Mouse (Mus musculus) hindbrain, embryonic 11.5 days (tissue): ENCODE measurements around the gene Cldn34c2. TPM values are rescaled to one million over a fixed set of nuclear protein-coding genes. Genes with fewer than 3 reads are reported as not detected.
"Not testable (repeated sequence)": the region's sequence is repeated elsewhere in the genome, so short reads cannot be mapped to it uniquely, and the experiment has no call there.

Experiments used
- ATAC-seq: fragments of 200-750 bp; cut with Nextera tagmentation; 2 replicates; pipeline ENCODE4 v1.8.0; 2017; ENCODE audit warnings: mild to moderate bottlenecking, moderate TSS enrichment, moderate library complexity; ENCODE audit not compliant: low FRiP score
- DNase-seq: peaks from one replicate; pipeline ENCODE4 v3.0.0-alpha.2; 2015; ENCODE audit warnings: low spot score
- H3K27ac ChIP-seq: fragments of 300-500 bp; sonication (generic); 2 replicates; pipeline ENCODE4 v1.5.1; 2014; ENCODE audit warnings: mild to moderate bottlenecking, low read depth, low read length
- H3K27me3 ChIP-seq: fragments of 300-500 bp; sonication (generic); 2 replicates; pipeline ENCODE4 v1.6.1; 2014; ENCODE audit warnings: mild to moderate bottlenecking, low read length, moderate library complexity, mixed read lengths; ENCODE audit not compliant: control insufficient read depth, insufficient read depth
- H3K36me3 ChIP-seq: fragments of 300-500 bp; sonication (generic); 2 replicates; pipeline ENCODE4 v1.6.1; 2014; ENCODE audit warnings: mild to moderate bottlenecking, low read length, moderate library complexity, mixed read lengths; ENCODE audit not compliant: control insufficient read depth, insufficient read depth
- H3K4me1 ChIP-seq: fragments of 300-500 bp; sonication (generic); replicated peaks from 2 replicates; pipeline ENCODE4 v1.6.1; 2014; ENCODE audit warnings: low read length, mixed read lengths; ENCODE audit not compliant: control insufficient read depth, insufficient read depth
- H3K4me2 ChIP-seq: fragments of 300-500 bp; sonication (generic); replicated peaks from 2 replicates; pipeline ENCODE4 v1.6.1; 2014; ENCODE audit warnings: mild to moderate bottlenecking, low read depth, low read length
- H3K4me3 ChIP-seq: fragments of 300-500 bp; sonication (generic); 2 replicates; pipeline ENCODE4 v1.5.1; 2014; ENCODE audit warnings: low read depth, low read length
- H3K9ac ChIP-seq: fragments of 300-500 bp; sonication (generic); 2 replicates; pipeline ENCODE4 v1.6.1; 2014; ENCODE audit warnings: low read depth, low read length
- H3K9me3 ChIP-seq: fragments of 300-500 bp; sonication (generic); 2 replicates; pipeline ENCODE4 v1.6.1; 2016; ENCODE audit warnings: low read length; ENCODE audit not compliant: control insufficient read depth
- WGBS: fragments of 180-500 bp; shearing (Covaris S2); extraction: QIAGEN DNeasy Blood & Tissue Kit; methylation state at CpG from one replicate; pipeline ENCODE4 v1.1.7; 2014; 5-methylcytosine and 5-hydroxymethylcytosine counted together
- polyA plus RNA-seq: library from polyadenylated mRNA; unstranded; fragments of >200 nt; fragmentation: Nextera tagmentation; extraction: Ambion mirVana; gene quantifications from 2 replicates; pipeline ENCODE4 v1.2.1, GENCODE M21; 2014

Cldn34c2 gene
- polyA plus RNA-seq, result not detected in 2 replicates

- H3K27me3 ChIP-seq, H3K27ac ChIP-seq, ATAC-seq, H3K4me3 ChIP-seq, H3K4me2 ChIP-seq, H3K36me3 ChIP-seq, H3K9me3 ChIP-seq, H3K9ac ChIP-seq, H3K4me1 ChIP-seq, DNase-seq: not testable (repeated sequence)
Measured at GRCm38 (mm10) chrX:123581400-123581799, at the start of gene Cldn34c2. Gene Cldn34c2, plus strand, starts transcription at chrX:123581700.

GRCm38 (mm10) chrX:123551378-123551777 lies 30.1 kb upstream of the Cldn34c2 start:
- DNase-seq, H3K4me1 ChIP-seq, H3K9ac ChIP-seq, H3K4me2 ChIP-seq, H3K4me3 ChIP-seq, H3K36me3 ChIP-seq, H3K27me3 ChIP-seq, H3K9me3 ChIP-seq, ATAC-seq, H3K27ac ChIP-seq: not testable (repeated sequence)
- WGBS, result 87% methylated on average over 13 of the region's 13 CpGs

- 94% methylated on average over 6 of the region's 12 CpGs for WGBS
- not testable (repeated sequence) for DNase-seq, H3K9ac ChIP-seq, H3K4me1 ChIP-seq, ATAC-seq, H3K27me3 ChIP-seq, H3K36me3 ChIP-seq, H3K4me2 ChIP-seq, H3K27ac ChIP-seq, H3K4me3 ChIP-seq, H3K9me3 ChIP-seq
Measured at GRCm38 (mm10) chrX:123612158-123612828, 30.8 kb downstream of the Cldn34c2 start.

Other genes starting within 250 kb of the Cldn34c2 start
- gene Gm17467, start 123.1 kb downstream of the Cldn34c2 start, polyA plus RNA-seq, result not detected in 2 replicates
- 0.47 TPM in 1 of 2 replicates, not detected in the other for gene Cldn34c3, start 212.0 kb downstream of the Cldn34c2 start, polyA plus RNA-seq